Mouse (Mus musculus) layer of hippocampus, adult 11-12 months (tissue): ENCODE results near the gene Ncam1.

Experiments
- DNase-seq: peaks from one replicate; pipeline ENCODE4 v3.0.0; 2022; ENCODE audit warnings: low spot score

The Ncam1 gene

GRCm38 (mm10) chr9:49798806-49799205, at the start of gene Ncam1:
Ncam1 (minus strand) TSS chr9:49798925.
- DNase-seq = peak; percentile 97

DNA sequence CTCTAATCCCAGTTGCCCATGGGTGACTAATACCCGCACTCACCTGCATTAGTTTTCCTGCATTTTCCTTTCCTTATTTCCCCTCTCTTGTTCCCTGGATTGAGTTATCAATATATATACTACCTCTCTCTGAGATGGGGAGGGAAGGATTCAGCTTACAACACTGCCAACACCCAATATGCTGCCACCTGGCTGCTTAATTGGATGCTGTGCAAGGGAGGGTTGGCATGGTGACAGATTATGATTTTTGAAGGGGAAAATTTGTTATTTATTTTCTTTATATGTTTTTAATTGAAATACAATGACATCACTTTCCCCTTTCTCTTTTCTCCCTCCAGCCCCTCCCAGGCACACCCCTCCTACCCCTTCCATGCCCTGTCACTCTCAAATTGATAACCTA, 35.3 kb upstream of the Ncam1 start:
- DNase-seq = no peak

- DNase-seq = no peak
Observed at GRCm38 (mm10) chr9:49827671-49828070, 28.9 kb upstream of the Ncam1 start.

DNA sequence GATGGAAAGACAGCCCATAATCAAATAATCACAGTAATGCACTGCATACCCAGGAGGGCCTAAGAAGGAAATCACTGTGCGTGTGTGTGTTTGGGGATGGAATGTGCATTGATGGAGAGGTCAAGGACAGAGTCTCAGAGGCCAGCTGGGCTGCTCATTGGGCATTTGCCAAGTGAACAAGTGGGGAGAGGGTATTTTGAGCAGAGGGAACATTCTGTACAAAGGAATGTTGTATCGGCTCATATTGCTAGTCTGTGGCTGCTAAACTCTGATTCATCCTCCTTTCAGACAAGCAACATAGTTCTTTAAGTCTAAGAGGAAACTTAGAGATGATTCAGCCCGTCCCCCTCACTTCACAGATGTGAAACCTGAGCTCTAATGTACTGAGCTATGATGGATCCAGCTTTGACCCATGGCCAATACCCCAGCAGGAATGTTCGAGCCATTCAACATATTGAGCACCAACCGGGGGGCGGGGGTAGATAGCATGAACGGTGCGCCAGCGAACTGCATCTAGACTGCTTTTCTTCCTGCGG, 17.5 kb upstream of the Ncam1 start:
- no peak for DNase-seq

DNA sequence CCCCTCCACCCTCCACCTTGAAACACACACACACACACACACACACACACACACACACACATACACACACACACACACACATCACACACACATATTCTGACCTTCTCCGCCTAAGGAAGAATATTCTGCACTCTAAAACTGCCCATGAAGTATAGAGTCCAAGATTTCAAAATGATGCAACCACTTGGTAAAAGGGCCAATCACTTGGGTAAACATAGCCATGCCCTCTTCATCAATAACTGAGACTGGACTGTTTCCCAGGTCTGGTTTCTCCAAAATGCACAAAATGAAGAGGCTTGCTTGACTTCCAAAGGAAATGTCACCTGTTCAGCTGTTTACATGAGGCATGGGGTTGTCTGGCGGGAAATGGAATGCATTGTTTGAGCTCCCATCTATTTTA, 15.7 kb upstream of the Ncam1 start:
- no peak for DNase-seq

- no peak for DNase-seq
Observed at GRCm38 (mm10) chr9:49803222-49803621, 4.5 kb upstream of the Ncam1 start.

- peak; percentile 70 for DNase-seq
Observed at GRCm38 (mm10) chr9:49797821-49798571, 729 bp downstream of the Ncam1 start.

- no peak for DNase-seq
Observed at GRCm38 (mm10) chr9:49797508-49797820, 1.3 kb downstream of the Ncam1 start.

- peak; percentile 80 for DNase-seq
Observed at GRCm38 (mm10) chr9:49796618-49797507, 1.9 kb downstream of the Ncam1 start.

- DNase-seq = no peak
Observed at GRCm38 (mm10) chr9:49795881-49796280, 2.8 kb downstream of the Ncam1 start.

DNA sequence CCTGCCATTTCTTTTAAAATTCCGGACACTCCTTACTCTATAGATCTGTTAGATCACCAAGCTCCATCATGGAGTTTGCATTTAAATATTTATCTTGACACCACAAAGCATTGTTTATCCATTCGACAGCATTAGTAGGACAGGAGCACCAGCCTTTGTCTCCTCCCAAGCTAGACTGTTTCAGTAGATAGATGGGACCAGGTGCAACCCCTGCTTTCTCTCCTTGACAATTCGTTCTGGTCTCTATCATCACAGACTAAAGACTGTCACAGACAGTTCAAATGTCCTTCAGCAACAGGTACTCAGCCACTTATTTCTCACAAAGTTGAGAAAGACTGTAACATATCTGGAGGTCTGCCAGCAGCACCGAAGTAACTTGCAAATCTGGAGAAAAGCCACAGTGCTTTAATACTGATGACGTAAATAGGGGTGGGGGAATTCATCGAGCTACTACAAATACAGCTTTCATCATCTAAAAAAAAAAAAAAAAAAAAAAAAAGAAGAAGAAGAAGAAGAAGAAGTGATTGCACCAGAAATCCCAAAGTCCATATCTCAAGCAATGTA, 4.7 kb downstream of the Ncam1 start:
- DNase-seq = no peak

GRCm38 (mm10) chr9:49793241-49793640, 5.5 kb downstream of the Ncam1 start:
- no peak for DNase-seq

DNA sequence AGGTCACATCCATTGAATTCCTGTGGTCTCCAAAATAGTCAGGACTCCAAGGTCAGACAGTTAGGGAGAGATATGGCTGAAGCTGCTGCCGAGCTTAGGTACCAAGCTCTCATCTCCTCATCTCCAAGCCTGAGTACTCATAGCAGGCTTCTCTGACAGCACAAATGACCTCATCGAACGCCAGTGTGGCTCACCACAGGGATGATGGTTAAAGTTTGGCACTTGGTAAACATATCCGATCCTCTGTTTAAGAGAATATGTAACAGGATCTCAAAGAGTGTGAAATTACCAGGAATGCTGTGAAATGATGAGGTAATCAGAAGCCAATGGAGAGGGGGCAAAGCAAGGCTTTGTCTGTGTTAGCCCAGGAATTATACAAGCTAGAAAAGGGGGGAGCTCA, 6.1 kb downstream of the Ncam1 start:
- no peak for DNase-seq

DNA sequence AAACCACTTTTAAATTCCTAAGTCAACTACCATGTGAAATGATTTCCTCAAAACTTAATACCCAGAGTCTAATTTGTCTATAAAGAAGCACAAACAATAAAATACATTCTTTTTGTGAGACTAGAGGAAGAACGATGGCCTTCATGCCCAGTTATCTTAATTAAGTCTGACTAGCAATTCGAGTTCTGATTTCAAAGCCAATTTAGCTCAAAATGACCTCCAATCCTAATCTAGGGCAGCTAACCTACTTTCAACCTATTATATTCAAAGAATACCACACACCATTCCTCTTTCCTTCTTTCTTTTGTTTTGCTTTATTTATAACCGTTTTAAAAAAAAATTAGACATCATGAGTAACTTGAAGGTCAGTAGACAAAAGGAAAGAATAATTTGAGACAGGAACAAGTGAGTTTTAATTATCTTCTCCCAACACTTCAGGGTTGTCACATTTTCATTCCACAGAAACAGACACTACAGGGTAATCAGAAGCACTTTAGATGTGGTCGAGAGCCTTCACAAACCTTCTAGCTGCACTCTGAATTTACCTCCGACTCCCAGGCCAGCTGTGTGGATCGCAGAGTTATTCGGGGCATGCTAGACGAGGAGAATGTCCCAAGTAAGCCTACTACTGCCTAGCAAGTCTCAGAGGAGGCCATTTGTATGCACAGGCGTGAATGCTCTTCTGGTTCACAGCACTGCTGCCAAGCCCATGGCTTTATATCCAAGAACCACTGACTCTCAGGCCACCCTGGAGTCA, 17.5 kb downstream of the Ncam1 start:
- DNase-seq = no peak

GRCm38 (mm10) chr9:49777015-49777637, 21.6 kb downstream of the Ncam1 start:
- peak; percentile 17 for DNase-seq

DNA sequence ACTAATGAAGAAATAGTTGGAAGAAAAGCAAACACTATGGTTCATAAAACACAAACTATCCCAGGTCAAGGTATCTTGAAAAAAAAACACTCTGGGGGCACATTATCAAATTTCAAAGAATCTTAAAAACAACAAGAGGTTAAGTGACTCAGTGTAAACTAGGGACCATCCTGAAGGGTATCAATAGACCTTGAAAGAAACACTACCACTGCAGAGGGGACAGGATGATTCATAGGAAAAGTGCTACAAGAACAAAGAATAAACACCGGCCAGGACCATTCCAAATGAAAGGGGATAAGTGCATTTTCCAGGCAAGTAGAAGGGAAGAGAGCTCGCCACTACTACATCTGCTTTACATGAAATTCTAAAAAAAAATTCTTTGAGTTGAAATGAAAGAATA, 32.1 kb downstream of the Ncam1 start:
- no peak for DNase-seq

DNA sequence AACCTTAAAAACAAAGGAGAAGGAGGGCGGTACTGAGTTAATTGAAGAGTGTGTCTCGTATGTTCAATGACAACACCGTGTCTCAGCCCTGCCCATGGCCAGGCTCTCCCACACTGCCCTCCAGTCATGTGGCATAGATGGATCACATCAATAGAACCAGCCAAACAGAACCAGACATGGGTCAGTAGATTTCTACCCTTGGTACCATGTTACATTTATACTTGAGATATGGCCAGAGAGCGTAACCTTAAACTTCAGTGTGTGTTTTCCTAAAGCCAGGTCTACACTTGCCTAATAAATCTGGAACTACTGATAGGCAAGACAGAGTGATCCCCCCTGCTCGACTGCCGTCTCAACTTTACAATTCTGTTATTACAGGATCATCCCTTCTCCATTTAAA, 38.2 kb downstream of the Ncam1 start:
- no peak for DNase-seq

DNA sequence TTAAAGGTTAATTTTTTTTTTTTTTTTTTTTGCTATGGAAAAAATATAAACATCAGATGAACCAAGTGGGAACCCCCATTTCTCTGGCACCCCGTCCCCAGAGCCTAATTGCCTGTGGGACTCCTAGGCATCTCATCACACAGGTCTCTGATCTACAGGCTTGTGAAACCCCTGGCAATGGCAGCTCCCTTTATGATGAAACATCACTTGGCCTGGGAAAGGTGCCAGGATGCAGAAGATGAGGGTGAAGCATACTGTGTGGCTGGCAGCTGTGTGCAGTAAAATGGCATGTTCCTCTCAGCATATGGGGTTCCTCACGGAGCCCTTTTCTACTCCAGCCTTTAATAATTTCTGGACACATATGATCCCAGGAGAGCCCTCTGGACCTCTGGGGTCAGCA, 40.3 kb downstream of the Ncam1 start:
- DNase-seq = no peak

DNA sequence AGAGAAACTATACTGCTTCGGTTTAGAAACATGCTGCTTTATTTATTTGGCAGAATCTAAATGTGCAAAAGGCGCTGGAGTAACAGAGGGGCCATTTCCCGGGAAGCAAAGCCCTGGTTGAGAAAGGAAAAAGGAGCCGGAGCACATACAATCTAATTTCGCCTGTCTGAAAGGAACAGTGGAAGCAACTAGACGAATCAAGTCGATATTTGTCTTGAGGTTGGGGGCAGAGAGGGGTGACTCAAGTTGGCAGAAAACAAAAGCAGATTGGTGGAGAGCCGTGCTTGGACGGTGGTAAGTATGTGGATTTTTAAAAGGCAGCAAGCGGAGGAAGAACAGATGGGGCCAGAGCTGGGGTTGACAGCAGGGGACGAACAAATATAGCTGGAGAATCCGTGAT, 40.7 kb downstream of the Ncam1 start:
- no peak for DNase-seq

- DNase-seq = no peak
Observed at GRCm38 (mm10) chr9:49757582-49757981, 41.1 kb downstream of the Ncam1 start.

DNA sequence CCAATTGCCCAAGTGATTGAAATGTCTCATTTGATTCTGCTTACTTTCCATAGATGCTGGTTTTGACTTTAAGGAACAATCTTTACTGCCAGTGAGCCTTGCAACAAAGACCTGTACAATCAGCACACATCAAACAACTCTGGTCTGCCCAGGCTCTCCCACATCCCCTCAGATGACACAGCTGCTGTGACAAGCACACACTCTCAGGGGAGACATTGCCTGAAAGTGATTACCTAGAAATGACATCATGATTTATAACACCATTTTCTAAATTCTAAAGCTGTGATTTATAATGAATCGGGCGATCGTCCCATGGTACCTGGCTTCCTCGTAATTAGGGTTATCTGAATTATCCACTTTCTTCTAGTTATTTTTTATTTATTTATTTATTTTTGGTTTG, 42.0 kb downstream of the Ncam1 start:
- no peak for DNase-seq

GRCm38 (mm10) chr9:49755214-49755613, 43.5 kb downstream of the Ncam1 start:
- DNase-seq = no peak
